Mouse (Mus musculus) MEL (cell line): ENCODE results near the gene H2-Ob.

Experiments
- CHD1 ChIP-seq: IDR thresholded peaks from 2 replicates; pipeline ENCODE4 v1.6.1; 2012; ENCODE audit warnings: low read depth, mild to moderate bottlenecking, inconsistent platforms, low read length, improper control_type of control experiment
- CTCF ChIP-seq, 3 experiments: IDR thresholded peaks in 2 of 3; conservative IDR thresholded peaks in 1 of 3; 2 replicates each; pipeline ENCODE4 v1.5.1; 2011 to 2012; ENCODE audit warnings: low read length in 3 of 3, low read depth in 2 of 3, mild to moderate bottlenecking in 2 of 3, improper control_type of control experiment in 1 of 3, inconsistent platforms in 1 of 3, mixed read lengths in 1 of 3, moderate library complexity in 1 of 3; ENCODE audit not compliant: control insufficient read depth in 1 of 3, insufficient read depth in 1 of 3, poor library complexity in 1 of 3, severe bottlenecking in 1 of 3
- EP300 ChIP-seq, 2 experiments: IDR thresholded peaks; 2 replicates each; pipeline ENCODE4 v1.6.1; 2011; ENCODE audit warnings: improper control_type of control experiment in 2 of 2, low read length in 2 of 2, low read depth in 1 of 2, mild to moderate bottlenecking in 1 of 2
- MAX ChIP-seq: IDR thresholded peaks from 2 replicates; pipeline ENCODE4 v1.6.1; 2011; ENCODE audit warnings: low read length, improper control_type of control experiment
- MYC ChIP-seq: IDR thresholded peaks from 2 replicates; pipeline ENCODE4 v1.6.1; 2011; ENCODE audit warnings: low read depth, mild to moderate bottlenecking, low read length, improper control_type of control experiment, moderate library complexity
- POLR2A ChIP-seq, 2 experiments: IDR thresholded peaks; 2 replicates each; pipeline ENCODE4 v1.6.1; 2011 to 2012; ENCODE audit warnings: low read length in 2 of 2, mild to moderate bottlenecking in 2 of 2, control low read depth in 1 of 2, improper control_type of control experiment in 1 of 2, low read depth in 1 of 2, moderate library complexity in 1 of 2; ENCODE audit not compliant: control insufficient read depth in 1 of 2, insufficient read depth in 1 of 2, poor library complexity in 1 of 2
- ZC3H11A ChIP-seq: IDR thresholded peaks from 2 replicates; pipeline ENCODE4 v1.6.1; 2012; ENCODE audit warnings: low read depth, mild to moderate bottlenecking, inconsistent platforms, low read length, improper control_type of control experiment
- ZMIZ1 ChIP-seq: IDR thresholded peaks from 2 replicates; pipeline ENCODE4 v1.6.1; 2012; ENCODE audit warnings: low read depth, mild to moderate bottlenecking, inconsistent platforms, low read length, improper control_type of control experiment, moderate library complexity

DNA sequence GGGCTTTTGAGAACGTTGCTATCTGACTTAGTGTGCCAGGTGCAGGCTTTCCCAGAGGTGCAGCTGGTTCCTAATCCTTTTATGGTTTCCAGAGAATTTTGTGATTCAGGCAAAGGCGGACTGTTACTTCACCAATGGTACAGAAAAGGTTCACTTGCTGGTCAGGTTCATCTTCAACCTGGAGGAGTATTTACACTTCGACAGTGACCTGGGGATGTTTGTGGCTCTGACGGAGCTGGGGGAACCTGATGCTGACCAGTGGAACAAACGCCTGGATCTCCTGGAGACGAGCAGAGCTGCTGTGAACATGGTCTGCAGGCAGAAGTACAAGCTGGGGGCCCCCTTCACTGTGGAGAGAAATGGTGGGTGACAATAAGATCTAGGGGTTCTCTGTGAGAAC is 2.2 kb downstream of the H2-Ob start:
- TF ChIP-seq CTCF (IDR thresholded peaks at IDR 0.05 in 2 of 3, conservative IDR thresholded peaks at IDR 0.05 in 1 of 3; ENCODE audit: control insufficient read depth in 1 of 3, insufficient read depth in 1 of 3, low read depth in 2 of 3, low read length in 3 of 3, poor library complexity in 1 of 3, severe bottlenecking in 1 of 3) (no peak), ZC3H11A (no peak), POLR2A (IDR thresholded peaks at IDR 0.05; ENCODE audit: control insufficient read depth in 1 of 2, insufficient read depth in 1 of 2, low read depth in 1 of 2, low read length in 2 of 2, poor library complexity in 1 of 2) (no peak), CHD1 (no peak), ZMIZ1 (no peak), EP300 (IDR thresholded peaks at IDR 0.05; ENCODE audit: low read depth in 1 of 2, low read length in 2 of 2) (no peak), MYC (no peak), MAX (no peak)
